Mouse (Mus musculus): ENCODE data around the gene Zcchc13.

- no peak for TF ChIP-seq TAL1 (conservative IDR thresholded peaks at IDR 0.05; ENCODE audit: low read depth, low read length)
- no peak for TF ChIP-seq CTCF (IDR thresholded peaks at IDR 0.05; ENCODE audit: low read depth, low read length)
- TF ChIP-seq GATA1 (IDR thresholded peaks at IDR 0.05; ENCODE audit: borderline replicate concordance, low read length): no peak
- no peak for TF ChIP-seq POLR2AphosphoS5 (IDR thresholded peaks at IDR 0.05; ENCODE audit: insufficient replicate concordance, low read depth, low read length)
- TF ChIP-seq GATA2 (IDR thresholded peaks at IDR 0.05; ENCODE audit: borderline replicate concordance, low read depth, low read length): no peak
These were observed 21.7 kb downstream of the Zcchc13 start for GRCm38 (mm10) chrX:103652048-103652447.

Measured in G1E (cell line).